Mouse (Mus musculus) heart, adult 9 months (tissue): Measurements from ENCODE around the gene Rcc1.
"Not testable (repeated sequence)": the region's sequence is repeated elsewhere in the genome, so short reads cannot be mapped to it uniquely, and the experiment has no call there.

Experiments used
- DNase-seq, 2 experiments: peaks; one replicate each; pipeline ENCODE4 v3.0.0; 2022; ENCODE audit warnings: low spot score in 2 of 2

The Rcc1 gene

GRCm38 (mm10) chr4:132315711-132316110 is 37.7 kb downstream of the Rcc1 start:
- no peak for DNase-seq

- DNase-seq = no peak
These were observed 40.8 kb downstream of the Rcc1 start for GRCm38 (mm10) chr4:132312627-132313026.

- no peak for DNase-seq
These were observed 41.6 kb downstream of the Rcc1 start for GRCm38 (mm10) chr4:132311801-132312200.

GRCm38 (mm10) chr4:132311209-132311608 is 42.2 kb downstream of the Rcc1 start:
- DNase-seq = no peak

GRCm38 (mm10) chr4:132309849-132310472 is 43.4 kb downstream of the Rcc1 start:
- DNase-seq = peak in 1 of 2 experiments; percentile 38

GRCm38 (mm10) chr4:132309140-132309848 is 44.1 kb downstream of the Rcc1 start:
- peak in 1 of 2 experiments; percentile 26 for DNase-seq

- DNase-seq = peak; percentile 91 to 92
These were observed 44.8 kb downstream of the Rcc1 start for GRCm38 (mm10) chr4:132308437-132309139.

- DNase-seq = no peak
These were observed 47.4 kb downstream of the Rcc1 start for GRCm38 (mm10) chr4:132306004-132306403.

GRCm38 (mm10) chr4:132305276-132305675 is 48.1 kb downstream of the Rcc1 start:
- no peak for DNase-seq

GRCm38 (mm10) chr4:132303484-132303883 is 49.9 kb downstream of the Rcc1 start:
- DNase-seq = not testable (repeated sequence)

- peak; percentile 45 to 48 for DNase-seq
These were observed 50.4 kb downstream of the Rcc1 start, which contains the start of gene Rab42 for GRCm38 (mm10) chr4:132302939-132303479. Gene Rab42 (minus strand): TSS chr4:132303385.

GRCm38 (mm10) chr4:132301965-132302938 is 51.2 kb downstream of the Rcc1 start:
- no peak for DNase-seq

- DNase-seq = peak; percentile 56 to 58
These were observed 51.9 kb downstream of the Rcc1 start for GRCm38 (mm10) chr4:132301486-132301885.

- DNase-seq = no peak
These were observed 53.6 kb downstream of the Rcc1 start for GRCm38 (mm10) chr4:132299849-132300248.

- no peak for DNase-seq
These were observed 57.6 kb downstream of the Rcc1 start for GRCm38 (mm10) chr4:132295696-132296390.

- no peak for DNase-seq
These were observed 59.6 kb downstream of the Rcc1 start for GRCm38 (mm10) chr4:132293682-132294240.

GRCm38 (mm10) chr4:132292988-132293387 is 60.4 kb downstream of the Rcc1 start:
- DNase-seq = no peak

- DNase-seq = no peak
These were observed 61.6 kb downstream of the Rcc1 start for GRCm38 (mm10) chr4:132291624-132292335.

GRCm38 (mm10) chr4:132291056-132291455 is 62.3 kb downstream of the Rcc1 start:
- DNase-seq = no peak
